Mouse (Mus musculus): ENCODE measurements at regions not wholly inside any gene's neighbourhood (a gene's known extent, or its start where the extent isn't known, plus 50 kb on each side); places are given as distances from the start of the nearest gene placed in this dataset.

GRCm38 (mm10) chr15:44083680-44084079 lies 3949.5 kb downstream of the 9330182O14Rik start:
- Histone ChIP-seq H3K36me3 (ENCODE audit: control insufficient read depth, insufficient read depth) (no peaks in the 10 kb centered on the region), H3K4me3 (ENCODE audit: low read depth, low read length) (no peak overlapping the region), H3K27me3 (replicated peaks; ENCODE audit: control insufficient read depth, insufficient read depth, low read length) (no peaks in the 10 kb centered on the region), H3K4me2 (replicated peaks; ENCODE audit: low read depth) (no peak overlapping the region), H3K9me3 (ENCODE audit: control insufficient read depth) (no peaks in the 10 kb centered on the region), H3K4me1 (replicated peaks; ENCODE audit: control insufficient read depth, insufficient read depth, low read length) (no peaks in the 10 kb centered on the region), H3K9ac (ENCODE audit: low read depth, low read length) (no peak overlapping the region), H3K27ac (ENCODE audit: low read depth, low read length) (no peak overlapping the region)
- no peak for TF ChIP-seq CTCF (IDR thresholded peaks at IDR 0.05; ENCODE audit: low read depth)
- 76% methylated on average over 1 of the region's 1 CpGs for WGBS
- no peak for ATAC-seq

- H3K9me3 ChIP-seq (ENCODE audit: control insufficient read depth), result no peaks in the 10 kb centered on the region
- 82% methylated on average over 2 of the region's 2 CpGs for WGBS
- H3K36me3 ChIP-seq (ENCODE audit: control insufficient read depth, insufficient read depth), result no peaks in the 10 kb centered on the region
- ATAC-seq, result no peak
- no peaks in the 10 kb centered on the region for H3K4me1 ChIP-seq (replicated peaks; ENCODE audit: control insufficient read depth, insufficient read depth, low read length)
- no peak for TF ChIP-seq CTCF (IDR thresholded peaks at IDR 0.05; ENCODE audit: low read depth)
- H3K4me3 ChIP-seq (ENCODE audit: low read depth, low read length), result no peak overlapping the region
- H3K27me3 ChIP-seq (replicated peaks; ENCODE audit: control insufficient read depth, insufficient read depth, low read length), result no peaks in the 10 kb centered on the region
- no peak overlapping the region for H3K27ac ChIP-seq (ENCODE audit: low read depth, low read length)
- no peak overlapping the region for H3K9ac ChIP-seq (ENCODE audit: low read depth, low read length)
- no peak overlapping the region for H3K4me2 ChIP-seq (replicated peaks; ENCODE audit: low read depth)
Measured at GRCm38 (mm10) chr15:44112328-44112944, 3978.3 kb downstream of the 9330182O14Rik start.

GRCm38 (mm10) chr15:44134213-44134612 lies 4000.0 kb downstream of the 9330182O14Rik start:
- no peak for ATAC-seq
- Histone ChIP-seq H3K4me2 (replicated peaks; ENCODE audit: low read depth) (no peak overlapping the region), H3K4me3 (ENCODE audit: low read depth, low read length) (no peak overlapping the region), H3K4me1 (replicated peaks; ENCODE audit: control insufficient read depth, insufficient read depth, low read length) (no peaks in the 10 kb centered on the region), H3K9me3 (ENCODE audit: control insufficient read depth) (no peaks in the 10 kb centered on the region), H3K9ac (ENCODE audit: low read depth, low read length) (no peak overlapping the region), H3K27ac (ENCODE audit: low read depth, low read length) (no peak overlapping the region), H3K36me3 (ENCODE audit: control insufficient read depth, insufficient read depth) (no peaks in the 10 kb centered on the region), H3K27me3 (replicated peaks; ENCODE audit: control insufficient read depth, insufficient read depth, low read length) (no peaks in the 10 kb centered on the region)
- TF ChIP-seq CTCF (IDR thresholded peaks at IDR 0.05; ENCODE audit: low read depth), result no peak
- 73% methylated on average over 1 of the region's 1 CpGs for WGBS

All from intestine, postnatal 0 days (tissue).